ENCODE assay signal across 9 mouse cellular contexts in genomic region chr5:115187188-115188131, GRCm38 (mm10). TPM values are rescaled to one million over a fixed set of nuclear protein-coding genes. Genes with fewer than 3 reads are reported as not detected.
DNase-seq lines count a peak whose midpoint lies in the region; ATAC-seq and TF ChIP-seq lines count a peak whose summit lies in the region.
"Had no signal": no experiment of that assay in that cellular context is flagged by ENCODE, and none has a peak within 500 bp of the region (broad histone marks: within the 10 kb centered on the region; RNA-seq: fewer than 3 reads in every experiment).

No protein-coding gene starts in this region.

- no peak for TF ChIP-seq EP300 in CH12.LX (IDR thresholded peaks at IDR 0.05; ENCODE audit: low read length)
- peak; percentile 80 for TF ChIP-seq EP300 in heart, postnatal 0 days (IDR thresholded peaks at IDR 0.05; ENCODE audit: low read depth)
- TF ChIP-seq EP300 in liver, embryonic 14.5 days (IDR thresholded peaks at IDR 0.05; ENCODE audit: low read depth), result no peak

- no peaks in the 10 kb centered on the region for H3K79me2 ChIP-seq in CH12.LX (replicated peaks; ENCODE audit: control insufficient read depth, extremely low read depth, insufficient read depth, poor library complexity, severe bottlenecking)

- in situ Hi-C loops in CH12.LX (cut with MboI; ENCODE audit: low pct_ligation_motif_present, low pct_unique_long_range_greater_than_20kb, low sequenced_read_pairs), result no loop called here

- dilution Hi-C loops in CH12.LX (cut with MboI; ENCODE audit: extremely low pct_ligation_motif_present, extremely low pct_unique_long_range_greater_than_20kb, low sequenced_read_pairs), result no loop called here

- peaks cover 44% of the 10 kb centered on the region for H3K27me3 ChIP-seq in CH12.LX (replicated peaks)
- peaks cover 64% of the 10 kb centered on the region for H3K27me3 ChIP-seq in forebrain, embryonic 12.5 days
- H3K27me3 ChIP-seq in heart, postnatal 0 days (ENCODE audit: control insufficient read depth, insufficient read depth, low read length), result peaks cover 29% of the 10 kb centered on the region
- H3K27me3 ChIP-seq in liver, embryonic 14.5 days (ENCODE audit: control insufficient read depth, insufficient read depth, low read length), result peaks cover 44% of the 10 kb centered on the region
- H3K27me3 ChIP-seq in neural tube, embryonic 11.5 days (ENCODE audit: control insufficient read depth, insufficient read depth, low read length), result peaks cover 3% of the 10 kb centered on the region; the same call in 1 of the 2 replicates
- peaks cover 25% of the 10 kb centered on the region for H3K27me3 ChIP-seq in stomach, embryonic 16.5 days (ENCODE audit: control insufficient read depth, insufficient read depth, low read length)

- DNase-seq in CH12.LX (ENCODE audit: extremely low read depth), result peak; percentile 96
- peak; percentile 78 for DNase-seq in c-Kit-positive CD71-positive TER-119-negative erythroid progenitor cells, embryonic 14.5 days (ENCODE audit: low read depth)
- peak; percentile 91 for DNase-seq in heart, postnatal 0 days (ENCODE audit: low spot score)
- peak; percentile 96 to 98 for DNase-seq in kidney, postnatal 36 days
- DNase-seq in liver, embryonic 14.5 days (ENCODE audit: low read depth in 3 of 3, low spot score in 3 of 3), result peak; percentile 66 to 68 (median 66)
- DNase-seq in neural tube, embryonic 11.5 days (ENCODE audit: low spot score), result peak; percentile 91

- peak; percentile 86 for TF ChIP-seq CTCF in CH12.LX (conservative IDR thresholded peaks at IDR 0.05 in 1 of 2, IDR thresholded peaks at IDR 0.05 in 1 of 2; ENCODE audit: low read depth in 2 of 2, low read length in 2 of 2)
- peak; percentile 85 for TF ChIP-seq CTCF in heart, postnatal 0 days (IDR thresholded peaks at IDR 0.05; ENCODE audit: low read depth)
- peak; percentile 95 for TF ChIP-seq CTCF in liver, embryonic 14.5 days (IDR thresholded peaks at IDR 0.05; ENCODE audit: low read depth)

- peak overlapping the region; percentile 73 for H3K9ac ChIP-seq in CH12.LX (ENCODE audit: insufficient read depth, low read depth)
- H3K9ac ChIP-seq in forebrain, embryonic 12.5 days, result no peak overlapping the region
- H3K9ac ChIP-seq in heart, postnatal 0 days (replicated peaks; ENCODE audit: low read depth, low read length), result no peak overlapping the region
- H3K9ac ChIP-seq in liver, embryonic 14.5 days (replicated peaks), result no peak overlapping the region
- H3K9ac ChIP-seq in neural tube, embryonic 11.5 days (ENCODE audit: low read length), result no peak overlapping the region
- no peak overlapping the region; the same call in 1 of the 2 replicates for H3K9ac ChIP-seq in stomach, embryonic 16.5 days (ENCODE audit: low read length)

- 17% methylated on average over 26 of the region's 26 CpGs for WGBS in forebrain, embryonic 12.5 days
- WGBS in heart, postnatal 0 days, result 14% methylated on average over 26 of the region's 26 CpGs
- WGBS in liver, embryonic 14.5 days (ENCODE audit: insufficient replicate concordance), result 4% methylated on average over 26 of the region's 26 CpGs
- 16% methylated on average over 26 of the region's 26 CpGs for WGBS in neural tube, embryonic 11.5 days
- 21% methylated on average over 26 of the region's 26 CpGs for WGBS in stomach, embryonic 16.5 days

- H3K4me2 ChIP-seq in CH12.LX (ENCODE audit: insufficient read depth, low read depth, poor library complexity, severe bottlenecking), result peak overlapping the region; percentile 80
- peak overlapping the region; percentile 21 for H3K4me2 ChIP-seq in forebrain, embryonic 12.5 days
- H3K4me2 ChIP-seq in heart, postnatal 0 days (ENCODE audit: low read depth, low read length), result peak overlapping the region; percentile 50
- peak overlapping the region; percentile 33 for H3K4me2 ChIP-seq in liver, embryonic 14.5 days (ENCODE audit: low read depth)
- H3K4me2 ChIP-seq in neural tube, embryonic 11.5 days (ENCODE audit: low read depth), result peak overlapping the region; percentile 15
- peak overlapping the region; percentile 33 for H3K4me2 ChIP-seq in stomach, embryonic 16.5 days (ENCODE audit: low read depth, low read length)

- H3K27ac ChIP-seq in CH12.LX (ENCODE audit: insufficient read depth, low read depth), result peak overlapping the region; percentile 69; the same call in 1 of the 2 replicates
- peak overlapping the region; percentile 54 for H3K27ac ChIP-seq in forebrain, embryonic 12.5 days
- H3K27ac ChIP-seq in heart, postnatal 0 days (ENCODE audit: low read depth), result peak overlapping the region; percentile 60
- no peak overlapping the region for H3K27ac ChIP-seq in liver, embryonic 14.5 days
- peak overlapping the region; percentile 6; the same call in 1 of the 2 replicates for H3K27ac ChIP-seq in neural tube, embryonic 11.5 days (ENCODE audit: low read depth, low read length)
- peak overlapping the region; percentile 9; the same call in 1 of the 2 replicates for H3K27ac ChIP-seq in stomach, embryonic 16.5 days (ENCODE audit: low read length)
- H3K27ac ChIP-seq: macrophage had no signal

- peak; percentile 48 for TF ChIP-seq RAD21 in CH12.LX (IDR thresholded peaks at IDR 0.05; ENCODE audit: low read depth, low read length)

- no peaks in the 10 kb centered on the region for H3K36me3 ChIP-seq in CH12.LX (replicated peaks in 1 of 2; ENCODE audit: control insufficient read depth in 1 of 2, insufficient read depth in 1 of 2, low read length in 1 of 2)
- no peaks in the 10 kb centered on the region for H3K36me3 ChIP-seq in forebrain, embryonic 12.5 days (replicated peaks)
- H3K36me3 ChIP-seq in heart, postnatal 0 days (replicated peaks; ENCODE audit: control insufficient read depth, insufficient read depth, low read length), result no peaks in the 10 kb centered on the region
- no peaks in the 10 kb centered on the region for H3K36me3 ChIP-seq in liver, embryonic 14.5 days (replicated peaks; ENCODE audit: control insufficient read depth, insufficient read depth, low read depth)
- H3K36me3 ChIP-seq in neural tube, embryonic 11.5 days (ENCODE audit: control insufficient read depth, insufficient read depth, low read length), result no peaks in the 10 kb centered on the region
- H3K36me3 ChIP-seq in stomach, embryonic 16.5 days (ENCODE audit: control insufficient read depth, insufficient read depth, low read length), result no peaks in the 10 kb centered on the region

- ATAC-seq in forebrain, embryonic 12.5 days (ENCODE audit: low FRiP score), result peak; percentile 75
- peak; percentile 85 for ATAC-seq in heart, postnatal 0 days (ENCODE audit: insufficient read depth, low read depth)
- ATAC-seq in liver, embryonic 14.5 days (ENCODE audit: insufficient read depth), result peak; percentile 71
- ATAC-seq in neural tube, embryonic 11.5 days (ENCODE audit: insufficient read depth, low FRiP score, low TSS enrichment), result peak; percentile 77
- ATAC-seq in stomach, embryonic 16.5 days (ENCODE audit: insufficient read depth, low FRiP score), result peak; percentile 78

- H3K9me3 ChIP-seq in CH12.LX (replicated peaks; ENCODE audit: low read length), result peaks cover 3% of the 10 kb centered on the region
- H3K9me3 ChIP-seq in forebrain, embryonic 12.5 days, result no peaks in the 10 kb centered on the region
- no peaks in the 10 kb centered on the region for H3K9me3 ChIP-seq in heart, postnatal 0 days (replicated peaks; ENCODE audit: control insufficient read depth, low read length)
- no peaks in the 10 kb centered on the region for H3K9me3 ChIP-seq in liver, embryonic 14.5 days (ENCODE audit: control insufficient read depth, low read length)
- H3K9me3 ChIP-seq in neural tube, embryonic 11.5 days (ENCODE audit: control insufficient read depth, low read length), result no peaks in the 10 kb centered on the region
- H3K9me3 ChIP-seq in stomach, embryonic 16.5 days (replicated peaks; ENCODE audit: control insufficient read depth, low read length), result no peaks in the 10 kb centered on the region; the same call in 1 of the 2 replicates

- peak overlapping the region; percentile 44 to 56 (median 50) for H3K4me3 ChIP-seq in CH12.LX (replicated peaks in 1 of 3; ENCODE audit: low read depth in 2 of 3, low read length in 2 of 3, poor library complexity in 1 of 3)
- H3K4me3 ChIP-seq in forebrain, embryonic 12.5 days (replicated peaks), result no peak overlapping the region
- H3K4me3 ChIP-seq in heart, postnatal 0 days (ENCODE audit: low read depth, low read length), result peak overlapping the region; percentile 29
- 0 out of 4 replicates have a peak overlapping the region, but pooled peaks of 1 of the 2 experiments have one; percentile 1 for H3K4me3 ChIP-seq in liver, embryonic 14.5 days (ENCODE audit: insufficient read depth in 1 of 2, low read depth in 2 of 2, low read length in 2 of 2)
- no peak overlapping the region for H3K4me3 ChIP-seq in neural tube, embryonic 11.5 days (ENCODE audit: low read depth, low read length)
- peak overlapping the region; percentile 15; the same call in 1 of the 2 replicates for H3K4me3 ChIP-seq in stomach, embryonic 16.5 days (replicated peaks; ENCODE audit: low read length)

- peaks cover 10 to 27% of the 10 kb centered on the region in 2 experiments for H3K4me1 ChIP-seq in CH12.LX (ENCODE audit: control insufficient read depth in 1 of 2, insufficient read depth in 2 of 2)
- peaks cover 37% of the 10 kb centered on the region for H3K4me1 ChIP-seq in forebrain, embryonic 12.5 days
- H3K4me1 ChIP-seq in heart, postnatal 0 days (ENCODE audit: control insufficient read depth, insufficient read depth), result 0 out of 2 replicates have a peak, but pooled peaks cover 7% of the 10 kb centered on the region
- peaks cover 0 to 3% of the 10 kb centered on the region in 2 experiments; a peak in 2 of 4 replicates for H3K4me1 ChIP-seq in liver, embryonic 14.5 days (replicated peaks; ENCODE audit: control insufficient read depth in 2 of 2, insufficient read depth in 2 of 2, low read length in 1 of 2)
- H3K4me1 ChIP-seq in neural tube, embryonic 11.5 days (ENCODE audit: control insufficient read depth, insufficient read depth, low read length), result peaks cover 18% of the 10 kb centered on the region
- H3K4me1 ChIP-seq in stomach, embryonic 16.5 days (ENCODE audit: control insufficient read depth, insufficient read depth, low read length), result peaks cover 11% of the 10 kb centered on the region

- TF ChIP-seq POLR2A in CH12.LX (IDR thresholded peaks at IDR 0.05; ENCODE audit: low read depth, low read length), result peak; percentile 60

RNA-seq across cellular contexts. Expression of gene Cabp1, which starts 6.7 kb away (rescaled TPM):
- total RNA-seq in CH12.LX (2012; rRNA removed), result 0.71 and 1.7 TPM in 2 replicates
- total RNA-seq in CH12.LX (2014; rRNA removed), result 0.38 and 0.59 TPM in 2 replicates
- polyA plus RNA-seq in CH12.LX (2012; ENCODE audit: insufficient read length, low read depth), result 1.7 and 1.8 TPM in 2 replicates
- polyA plus RNA-seq in forebrain, embryonic 12.5 days (2016; fragmentation: Nextera tagmentation; extraction: Ambion mirVana), result 6.0 and 6.1 TPM in 2 replicates
- total RNA-seq in heart, postnatal 0 days (2014; rRNA removed; ENCODE audit: low replicate concordance), result 0.39 and 4.1 TPM in 2 replicates
- polyA plus RNA-seq in heart, postnatal 0 days (2015; fragmentation: Nextera tagmentation; extraction: Ambion mirVana), result 0.78 and 0.96 TPM in 2 replicates
- polyA plus RNA-seq in liver, embryonic 14.5 days (2012; rRNA removed), result 0.13 and 0.26 TPM in 2 replicates
- polyA plus RNA-seq in liver, embryonic 14.5 days (2014; fragmentation: Nextera tagmentation; extraction: Ambion mirVana), result 0.14 TPM in 1 of 2 replicates, not detected in the other
- polyA plus RNA-seq in neural tube, embryonic 11.5 days (2014; fragmentation: Nextera tagmentation; extraction: Ambion mirVana), result 11.4 and 12.3 TPM in 2 replicates
- 0.65 and 1.4 TPM in 2 replicates for polyA plus RNA-seq in stomach, embryonic 16.5 days (2015; fragmentation: Nextera tagmentation; extraction: Ambion mirVana)
- polyA plus RNA-seq: macrophage had no signal

RNA-seq across cellular contexts. Expression of gene Mlec, which starts 29.5 kb away (rescaled TPM):
- total RNA-seq in CH12.LX (2012; rRNA removed) (128 and 144 TPM in 2 replicates), CH12.LX (2014; rRNA removed) (91.6 and 101 TPM in 2 replicates)
- polyA plus RNA-seq in CH12.LX (2012; ENCODE audit: insufficient read length, low read depth), result 143 and 164 TPM in 2 replicates
- 50.3 and 50.8 TPM in 2 replicates for polyA plus RNA-seq in forebrain, embryonic 12.5 days (2016; fragmentation: Nextera tagmentation; extraction: Ambion mirVana)
- total RNA-seq in heart, postnatal 0 days (2014; rRNA removed; ENCODE audit: low replicate concordance), result 68.4 and 74.8 TPM in 2 replicates
- 20.4 and 21.1 TPM in 2 replicates for polyA plus RNA-seq in heart, postnatal 0 days (2015; fragmentation: Nextera tagmentation; extraction: Ambion mirVana)
- polyA plus RNA-seq in liver, embryonic 14.5 days (2012; rRNA removed), result 22.3 and 34.1 TPM in 2 replicates
- 13.9 and 16.1 TPM in 2 replicates for polyA plus RNA-seq in liver, embryonic 14.5 days (2014; fragmentation: Nextera tagmentation; extraction: Ambion mirVana)
- polyA plus RNA-seq in neural tube, embryonic 11.5 days (2014; fragmentation: Nextera tagmentation; extraction: Ambion mirVana), result 50.1 and 56.9 TPM in 2 replicates
- polyA plus RNA-seq in stomach, embryonic 16.5 days (2015; fragmentation: Nextera tagmentation; extraction: Ambion mirVana), result 66.2 and 68.8 TPM in 2 replicates

RNA-seq across cellular contexts. Expression of gene Pop5, which starts 48.2 kb away (rescaled TPM):
- total RNA-seq in CH12.LX (2012; rRNA removed) (236 and 301 TPM in 2 replicates), CH12.LX (2014; rRNA removed) (156 and 161 TPM in 2 replicates)
- polyA plus RNA-seq in CH12.LX (2012; ENCODE audit: insufficient read length, low read depth), result 127 and 163 TPM in 2 replicates
- 90.5 and 97.1 TPM in 2 replicates for polyA plus RNA-seq in forebrain, embryonic 12.5 days (2016; fragmentation: Nextera tagmentation; extraction: Ambion mirVana)
- total RNA-seq in heart, postnatal 0 days (2014; rRNA removed; ENCODE audit: low replicate concordance), result 41.1 and 71.6 TPM in 2 replicates
- polyA plus RNA-seq in heart, postnatal 0 days (2015; fragmentation: Nextera tagmentation; extraction: Ambion mirVana), result 57.9 and 65.9 TPM in 2 replicates
- polyA plus RNA-seq in liver, embryonic 14.5 days (2012; rRNA removed), result 45.0 and 55.2 TPM in 2 replicates
- 95.5 and 106 TPM in 2 replicates for polyA plus RNA-seq in liver, embryonic 14.5 days (2014; fragmentation: Nextera tagmentation; extraction: Ambion mirVana)
- polyA plus RNA-seq in neural tube, embryonic 11.5 days (2014; fragmentation: Nextera tagmentation; extraction: Ambion mirVana), result 121 and 122 TPM in 2 replicates
- polyA plus RNA-seq in stomach, embryonic 16.5 days (2015; fragmentation: Nextera tagmentation; extraction: Ambion mirVana), result 88.6 and 100 TPM in 2 replicates

RNA-seq across cellular contexts. Expression of gene Unc119b, which starts 52.7 kb away (rescaled TPM):
- total RNA-seq in CH12.LX (2012; rRNA removed) (21.7 and 22.6 TPM in 2 replicates), CH12.LX (2014; rRNA removed) (11.9 and 13.3 TPM in 2 replicates)
- 17.7 and 18.4 TPM in 2 replicates for polyA plus RNA-seq in CH12.LX (2012; ENCODE audit: insufficient read length, low read depth)
- polyA plus RNA-seq in forebrain, embryonic 12.5 days (2016; fragmentation: Nextera tagmentation; extraction: Ambion mirVana), result 68.6 and 69.8 TPM in 2 replicates
- 17.0 and 25.9 TPM in 2 replicates for total RNA-seq in heart, postnatal 0 days (2014; rRNA removed; ENCODE audit: low replicate concordance)
- polyA plus RNA-seq in heart, postnatal 0 days (2015; fragmentation: Nextera tagmentation; extraction: Ambion mirVana), result 10.6 and 11.7 TPM in 2 replicates
- 6.2 and 6.3 TPM in 2 replicates for polyA plus RNA-seq in liver, embryonic 14.5 days (2012; rRNA removed)
- polyA plus RNA-seq in liver, embryonic 14.5 days (2014; fragmentation: Nextera tagmentation; extraction: Ambion mirVana), result 5.6 and 7.5 TPM in 2 replicates
- polyA plus RNA-seq in neural tube, embryonic 11.5 days (2014; fragmentation: Nextera tagmentation; extraction: Ambion mirVana), result 67.7 and 73.4 TPM in 2 replicates
- 22.2 and 25.4 TPM in 2 replicates for polyA plus RNA-seq in stomach, embryonic 16.5 days (2015; fragmentation: Nextera tagmentation; extraction: Ambion mirVana)

Comparison
In these comparisons a context has a peak if more than half of its experiments do, and no peak if none do; other contexts are left out.
1. H3K4me2 ChIP-seq: peak in every context shown above with its lines; median percentile 80 in CH12.LX; 50 in heart, postnatal 0 days; 33 in liver, embryonic 14.5 days; 33 in stomach, embryonic 16.5 days; 21 in forebrain, embryonic 12.5 days; 15 in neural tube, embryonic 11.5 days.
2. H3K4me3 ChIP-seq: peak in CH12.LX (3 of 3), heart, postnatal 0 days (single experiment) and stomach, embryonic 16.5 days (single experiment); none in forebrain, embryonic 12.5 days (single experiment) and neural tube, embryonic 11.5 days (single experiment).
3. Peak in every context shown above with its lines, with median percentiles within 50 percentile points of each other: DNase-seq, CTCF ChIP-seq and ATAC-seq.